In the genomic region with DNA sequence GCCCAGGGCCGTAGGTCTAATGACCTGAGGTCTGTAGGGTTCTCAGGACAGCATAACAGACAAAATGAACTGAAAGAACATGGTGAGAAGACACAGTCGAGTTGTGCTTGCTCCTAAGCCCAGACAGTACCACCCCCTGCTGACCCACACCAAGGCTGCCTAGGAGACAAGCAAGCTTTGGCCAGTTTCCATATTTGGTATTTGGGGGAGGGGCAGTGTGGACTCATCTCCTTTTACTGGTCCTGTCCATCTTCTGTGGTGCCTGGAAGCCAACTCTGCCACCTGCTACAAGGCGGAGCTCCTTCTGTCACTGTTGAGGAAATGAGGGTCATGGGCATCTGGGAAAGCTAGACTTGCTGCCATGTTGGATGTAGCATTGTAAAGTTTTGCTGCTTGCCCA, we compare ENCODE assay signal across 13 mouse cellular contexts.
DNase-seq lines count a peak whose midpoint lies in the region.
"Had no signal": no experiment of that assay in that cellular context is flagged by ENCODE, and none has a peak within 500 bp of the region (broad histone marks: within the 10 kb centered on the region; RNA-seq: fewer than 3 reads in every experiment).

No protein-coding gene starts in this region.

- intact Hi-C loops in left cerebral cortex, postnatal 4 days (cut with DNase I), result no loop called here

- peak; percentile 73 to 77 for DNase-seq in cerebellum, postnatal 10 days
- DNase-seq in cerebellum, adult 8-10 months, result no peak
- DNase-seq in left cerebral cortex, postnatal 4 days, result peak; percentile 66
- no peak for DNase-seq in left cerebral cortex, adult 8-10 months (ENCODE audit: low spot score in 2 of 2)
- DNase-seq in ovary, adult 18-20 months (ENCODE audit: low spot score), result no peak
- DNase-seq: adrenal gland, adult 8-10 months; adrenal gland, postnatal 14 days; adrenal gland, postnatal 36 days; B cell, adult 2 months; cerebellum, adult 11-12 months; cerebellum, adult 2 months; cerebellum, adult 9-11 months; forebrain, postnatal 0 days had no signal

Comparison
In these comparisons a context has a peak if more than half of its experiments do, and no peak if none do; other contexts are left out.
1. DNase-seq: peak in cerebellum, postnatal 10 days (2 of 2) and left cerebral cortex, postnatal 4 days (single experiment); none in cerebellum, adult 8-10 months (single experiment), left cerebral cortex, adult 8-10 months (0 of 2) and ovary, adult 18-20 months (single experiment).